In genomic region chr1:151344283-151345108, GRCm38 (mm10) we compare ENCODE assay signal across 8 mouse cellular contexts. TPM values are rescaled to one million over a fixed set of nuclear protein-coding genes. Genes with fewer than 3 reads are reported as not detected.
A peak's percentile ranks its signal among the peaks of the same experiment; 100 is the strongest.
DNase-seq lines count a peak whose midpoint lies in the region; ATAC-seq and TF ChIP-seq lines count a peak whose summit lies in the region.

Gene Ivns1abp (plus strand): TSS chr1:151344477.

- H3K27me3 ChIP-seq in kidney, embryonic 14.5 days (ENCODE audit: control insufficient read depth, insufficient read depth, low read length): no peaks in the 10 kb centered on the region
- no peaks in the 10 kb centered on the region for H3K27me3 ChIP-seq in limb, embryonic 15.5 days

- TF ChIP-seq POLR2A in bone marrow macrophage, adult 2 months (IDR thresholded peaks at IDR 0.05; ENCODE audit: borderline replicate concordance, low read depth, low read length): no peak
- peak; percentile 81 for TF ChIP-seq POLR2A in embryonic fibroblast, embryonic 13.5 days (IDR thresholded peaks at IDR 0.05; ENCODE audit: low read depth, low read length)

- H3K4me3 ChIP-seq in bone marrow macrophage, adult 2 months (ENCODE audit: insufficient read depth, low read length): peak within 1 kb of the TSS; percentile 98
- H3K4me3 ChIP-seq in embryonic fibroblast, embryonic 13.5 days (ENCODE audit: insufficient read depth, low read length): peak within 1 kb of the TSS; percentile 69
- peak within 1 kb of the TSS; percentile 98 for H3K4me3 ChIP-seq in kidney, embryonic 14.5 days (ENCODE audit: low read length)
- peak within 1 kb of the TSS; percentile 82 for H3K4me3 ChIP-seq in limb, embryonic 15.5 days

- no peak for TF ChIP-seq CTCF in bone marrow macrophage, adult 2 months (IDR thresholded peaks at IDR 0.05; ENCODE audit: low read depth, low read length)
- no peak for TF ChIP-seq CTCF in embryonic fibroblast, embryonic 13.5 days (IDR thresholded peaks at IDR 0.05; ENCODE audit: borderline replicate concordance, insufficient read depth, low read length)

- peak within 1 kb of the TSS; percentile 98 for H3K9ac ChIP-seq in kidney, embryonic 14.5 days (ENCODE audit: low read depth, low read length)
- H3K9ac ChIP-seq in limb, embryonic 15.5 days: peak within 1 kb of the TSS; percentile 86

- H3K9me3 ChIP-seq in kidney, embryonic 14.5 days (ENCODE audit: control insufficient read depth, low read length): no peaks in the 10 kb centered on the region
- no peaks in the 10 kb centered on the region for H3K9me3 ChIP-seq in limb, embryonic 15.5 days

- H3K4me1 ChIP-seq in bone marrow macrophage, adult 2 months (ENCODE audit: control insufficient read depth, insufficient read depth, low read length): peaks cover 28% of the 10 kb centered on the region
- H3K4me1 ChIP-seq in embryonic fibroblast, embryonic 13.5 days (ENCODE audit: control insufficient read depth, insufficient read depth, low read length): peaks cover 4% of the 10 kb centered on the region
- peaks cover 8% of the 10 kb centered on the region; the same call in 1 of the 2 replicates for H3K4me1 ChIP-seq in kidney, embryonic 14.5 days (ENCODE audit: control insufficient read depth, insufficient read depth, low read length)
- peaks cover 25% of the 10 kb centered on the region for H3K4me1 ChIP-seq in limb, embryonic 15.5 days

- peak; percentile 99 for DNase-seq in A20 (ENCODE audit: low read depth, low spot score)
- DNase-seq in heart, adult 9 months (ENCODE audit: low spot score in 2 of 2): peak; percentile 97 to 99
- peak; percentile 91 to 95 for DNase-seq in monocyte, adult 2 months (ENCODE audit: low read depth in 1 of 2, low spot score in 2 of 2)
- DNase-seq in spleen, postnatal 36 days (ENCODE audit: low spot score in 2 of 2): peak; percentile 98

- H3K36me3 ChIP-seq in kidney, embryonic 14.5 days (ENCODE audit: control insufficient read depth, insufficient read depth, low read length): peaks cover 3% of the 10 kb centered on the region; the same call in 1 of the 2 replicates
- H3K36me3 ChIP-seq in limb, embryonic 15.5 days: no peaks in the 10 kb centered on the region

- under 1% methylated on average over 85 of the region's 104 CpGs for WGBS in kidney, embryonic 14.5 days
- WGBS in limb, embryonic 15.5 days: under 1% methylated on average over 83 of the region's 104 CpGs

- H3K27ac ChIP-seq in bone marrow macrophage, adult 2 months (ENCODE audit: insufficient read depth, low read depth, low read length): peak within 1 kb of the TSS; percentile 94
- H3K27ac ChIP-seq in embryonic fibroblast, embryonic 13.5 days (ENCODE audit: insufficient read depth, low read length): peak within 1 kb of the TSS; percentile 47
- H3K27ac ChIP-seq in kidney, embryonic 14.5 days (ENCODE audit: low read depth, low read length): peak within 1 kb of the TSS; percentile 97
- H3K27ac ChIP-seq in limb, embryonic 15.5 days: peak within 1 kb of the TSS; percentile 94

- ATAC-seq in kidney, embryonic 14.5 days (ENCODE audit: low FRiP score, low TSS enrichment): peak; percentile 95
- peak; percentile 93 for ATAC-seq in limb, embryonic 15.5 days (ENCODE audit: insufficient number of reproducible peaks, low FRiP score, low TSS enrichment, low read depth)

- peak within 1 kb of the TSS; percentile 40 for H3K4me2 ChIP-seq in kidney, embryonic 14.5 days (replicated peaks; ENCODE audit: low read depth, low read length)
- peak within 1 kb of the TSS; percentile 74 for H3K4me2 ChIP-seq in limb, embryonic 15.5 days

RNA-seq across cellular contexts. Expression of gene Ivns1abp, which starts in this region (rescaled TPM):
- 115 and 122 TPM in 2 replicates for polyA plus RNA-seq in bone marrow macrophage, adult 2 months (2012; ENCODE audit: insufficient read depth, insufficient read length, missing spikeins)
- 91.0 and 105 TPM in 2 replicates for polyA plus RNA-seq in embryonic fibroblast, embryonic 13.5 days (2011; ENCODE audit: insufficient read length, low read depth, missing spikeins)
- 208 and 414 TPM in 2 replicates for polyA plus RNA-seq in kidney, embryonic 14.5 days (2014; fragmentation: Nextera tagmentation; extraction: Ambion mirVana)
- 225 and 245 TPM in 2 replicates for polyA plus RNA-seq in limb, embryonic 15.5 days (2015; fragmentation: Nextera tagmentation; extraction: Ambion mirVana)

Comparison
In these comparisons a context has a peak if more than half of its experiments do, and no peak if none do; other contexts are left out.
1. Peak in every context shown above with its lines: DNase-seq, ATAC-seq, H3K4me3 ChIP-seq and H3K27ac ChIP-seq.
2. H3K27ac ChIP-seq: peak in every context shown above with its lines; median percentile 97 in kidney, embryonic 14.5 days; 94 in bone marrow macrophage, adult 2 months; 94 in limb, embryonic 15.5 days; 47 in embryonic fibroblast, embryonic 13.5 days.